Mouse (Mus musculus) telencephalon, adult 2 months (tissue): ENCODE data around the gene Zfp955a.
"Not testable (repeated sequence)": the region's sequence is repeated elsewhere in the genome, so short reads cannot be mapped to it uniquely, and the experiment has no call there.

Experiments used
- DNase-seq: peaks from one replicate; pipeline ENCODE4 v3.0.0-alpha.2; 2011; ENCODE audit warnings: low read depth, low spot score

Gene Zfp955a

DNA sequence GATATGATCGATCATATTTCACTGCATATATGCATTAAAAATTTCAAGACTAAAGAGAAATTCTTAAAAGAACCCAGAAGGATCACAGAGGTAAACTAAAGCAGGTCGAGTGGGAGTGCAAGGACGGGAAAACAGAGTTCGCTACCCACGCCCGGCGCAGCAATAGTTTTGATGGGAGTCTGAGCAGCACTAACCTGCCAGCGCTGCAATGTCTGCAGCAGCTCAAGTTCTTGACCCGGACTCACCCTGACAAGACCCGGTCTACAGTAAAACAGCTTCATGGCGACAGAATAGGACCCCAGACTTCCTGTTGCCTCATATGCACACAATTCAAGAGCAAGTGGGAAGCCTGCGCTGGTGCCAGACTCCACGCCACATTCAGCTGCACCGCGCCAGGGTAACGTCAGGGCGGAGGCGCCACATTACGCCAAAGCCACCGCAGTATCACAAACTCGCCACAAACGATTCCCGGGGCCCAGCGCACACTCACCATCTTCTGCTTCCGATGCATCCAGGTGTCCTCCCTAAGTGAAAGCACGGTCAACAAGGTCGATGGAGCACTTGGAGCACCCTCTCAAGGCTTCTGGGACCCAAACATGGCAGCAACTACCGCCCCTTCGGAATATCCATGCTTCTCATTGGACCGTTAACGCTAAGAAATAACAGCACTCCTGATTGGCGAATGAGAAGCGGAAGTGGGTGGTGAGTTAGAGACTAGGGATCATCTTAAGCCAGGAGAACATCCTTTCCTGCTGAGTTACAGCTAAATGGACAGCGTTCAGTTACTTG is at the start of gene Zfp955a:
Gene Zfp955a, minus strand, starts transcription at position 616 of the 789 bp plus-strand sequence.
- DNase-seq, result not testable (repeated sequence)

DNA sequence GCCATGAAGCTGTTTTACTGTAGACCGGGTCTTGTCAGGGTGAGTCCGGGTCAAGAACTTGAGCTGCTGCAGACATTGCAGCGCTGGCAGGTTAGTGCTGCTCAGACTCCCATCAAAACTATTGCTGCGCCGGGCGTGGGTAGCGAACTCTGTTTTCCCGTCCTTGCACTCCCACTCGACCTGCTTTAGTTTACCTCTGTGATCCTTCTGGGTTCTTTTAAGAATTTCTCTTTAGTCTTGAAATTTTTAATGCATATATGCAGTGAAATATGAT is 34.9 kb upstream of the Zfp955a start:
- DNase-seq, result not testable (repeated sequence)

DNA sequence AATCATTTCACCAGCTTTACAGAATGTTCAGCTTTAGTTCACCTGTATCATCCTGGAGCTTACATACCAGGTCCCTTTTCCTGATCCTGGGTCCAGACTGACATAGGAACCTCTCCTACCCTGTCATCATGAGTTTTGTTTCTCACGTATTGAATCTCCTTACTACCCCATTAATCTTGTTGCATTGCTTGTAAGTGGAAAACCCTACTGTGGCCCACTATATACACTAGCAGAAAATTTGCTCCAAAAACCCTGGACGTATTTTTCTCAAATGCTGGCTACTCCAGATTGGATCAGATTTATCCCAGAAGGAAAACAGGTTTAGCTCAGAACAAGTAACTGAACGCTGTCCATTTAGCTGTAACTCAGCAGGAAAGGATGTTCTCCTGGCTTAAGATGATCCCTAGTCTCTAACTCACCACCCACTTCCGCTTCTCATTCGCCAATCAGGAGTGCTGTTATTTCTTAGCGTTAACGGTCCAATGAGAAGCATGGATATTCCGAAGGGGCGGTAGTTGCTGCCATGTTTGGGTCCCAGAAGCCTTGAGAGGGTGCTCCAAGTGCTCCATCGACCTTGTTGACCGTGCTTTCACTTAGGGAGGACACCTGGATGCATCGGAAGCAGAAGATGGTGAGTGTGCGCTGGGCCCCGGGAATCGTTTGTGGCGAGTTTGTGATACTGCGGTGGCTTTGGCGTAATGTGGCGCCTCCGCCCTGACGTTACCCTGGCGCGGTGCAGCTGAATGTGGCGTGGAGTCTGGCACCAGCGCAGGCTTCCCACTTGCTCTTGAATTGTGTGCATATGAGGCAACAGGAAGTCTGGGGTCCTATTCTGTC is 34.3 kb upstream of the Zfp955a start, which contains the start of gene Zfp955b:
Gene Zfp955b, plus strand, starts transcription at position 506 of the 837 bp plus-strand sequence.
- DNase-seq, result not testable (repeated sequence)

DNA sequence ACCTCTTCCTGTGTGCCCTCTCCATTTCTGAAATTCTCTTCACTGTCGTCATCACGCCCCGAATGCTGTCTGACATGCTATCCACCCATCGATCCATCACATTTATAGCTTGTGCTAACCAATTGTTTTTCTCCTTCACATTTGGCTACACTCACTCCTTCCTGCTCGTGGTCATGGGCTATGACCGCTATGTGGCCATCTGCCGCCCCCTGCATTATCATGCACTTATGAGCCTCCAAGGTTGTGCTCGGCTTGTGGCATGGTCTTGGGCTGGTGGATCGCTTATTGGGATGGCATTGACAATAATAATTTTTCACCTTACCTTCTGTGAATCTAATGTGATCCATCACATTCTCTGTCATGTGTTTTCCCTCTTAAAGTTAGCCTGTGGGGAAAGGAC is 14.0 kb upstream of the Zfp955a start:
- no peak for DNase-seq

DNA sequence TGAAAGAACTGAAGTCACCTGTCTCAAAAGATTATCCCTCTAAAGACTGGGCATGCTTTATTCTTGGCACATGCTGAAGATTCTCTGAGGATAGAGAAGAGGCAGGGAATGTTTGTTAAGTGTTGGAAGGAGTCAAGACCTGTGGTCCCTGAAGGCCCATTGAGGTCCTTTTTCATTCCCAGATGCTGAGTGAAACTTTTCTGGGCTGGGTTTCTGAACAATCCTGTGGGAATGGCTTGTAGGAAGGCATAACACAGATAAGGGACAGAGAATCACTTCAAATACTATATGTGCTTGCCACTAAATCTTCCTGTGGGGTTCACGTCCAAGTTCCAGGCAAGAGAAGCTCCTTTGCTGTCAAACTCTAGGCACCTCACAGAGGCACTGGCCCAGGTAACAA is 9.4 kb upstream of the Zfp955a start, which contains the start of gene Olfr63:
Gene Olfr63, plus strand, starts transcription at position 301 of the 400 bp plus-strand sequence.
- DNase-seq, result no peak

DNA sequence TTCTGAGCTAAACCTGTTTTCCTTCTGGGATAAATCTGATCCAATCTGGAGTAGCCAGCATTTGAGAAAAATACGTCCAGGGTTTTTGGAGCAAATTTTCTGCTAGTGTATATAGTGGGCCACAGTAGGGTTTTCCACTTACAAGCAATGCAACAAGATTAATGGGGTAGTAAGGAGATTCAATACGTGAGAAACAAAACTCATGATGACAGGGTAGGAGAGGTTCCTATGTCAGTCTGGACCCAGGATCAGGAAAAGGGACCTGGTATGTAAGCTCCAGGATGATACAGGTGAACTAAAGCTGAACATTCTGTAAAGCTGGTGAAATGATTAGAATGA is 343 bp upstream of the Zfp955a start:
- DNase-seq, result not testable (repeated sequence)

DNA sequence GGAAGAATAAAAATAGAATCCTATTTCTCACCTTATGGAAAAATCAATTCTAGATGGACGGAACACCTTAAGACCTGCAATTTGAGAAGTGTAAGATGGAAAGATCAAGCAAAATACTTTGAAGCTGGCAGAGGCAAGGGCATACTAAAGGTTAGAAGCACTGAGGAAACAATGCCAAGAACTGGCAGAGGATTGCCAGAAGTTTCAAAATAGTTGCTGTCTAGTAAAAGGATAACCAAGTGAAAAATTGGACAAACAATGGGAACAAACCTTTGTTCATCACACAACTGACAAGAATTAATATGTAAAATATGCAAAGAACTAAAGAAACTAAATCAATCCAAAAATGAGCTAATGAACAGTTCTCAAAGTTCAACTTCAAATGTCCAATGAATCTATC is 18.3 kb downstream of the Zfp955a start:
- DNase-seq, result not testable (repeated sequence)

DNA sequence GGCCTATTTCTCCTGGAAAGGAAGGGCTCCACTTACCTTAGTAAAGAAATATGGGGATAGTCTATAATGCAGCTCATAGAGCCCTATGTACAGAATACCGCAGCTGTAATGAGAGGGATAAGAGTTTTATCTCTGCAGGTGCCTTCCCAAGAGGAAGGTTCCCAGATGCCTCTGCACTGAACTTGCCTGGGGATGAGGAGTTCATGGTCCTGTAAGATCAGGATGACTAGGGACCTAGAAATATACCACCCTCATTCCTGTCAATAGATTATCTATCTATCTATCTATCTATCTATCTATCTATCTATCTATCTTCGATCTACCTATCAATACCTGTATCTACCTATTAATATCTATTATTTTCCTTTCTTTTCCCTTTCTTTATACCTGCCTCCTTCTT is 33.4 kb downstream of the Zfp955a start, which contains the start of gene Olfr1564:
Gene Olfr1564, minus strand, starts transcription at position 101 of the 400 bp plus-strand sequence.
- no peak for DNase-seq

DNA sequence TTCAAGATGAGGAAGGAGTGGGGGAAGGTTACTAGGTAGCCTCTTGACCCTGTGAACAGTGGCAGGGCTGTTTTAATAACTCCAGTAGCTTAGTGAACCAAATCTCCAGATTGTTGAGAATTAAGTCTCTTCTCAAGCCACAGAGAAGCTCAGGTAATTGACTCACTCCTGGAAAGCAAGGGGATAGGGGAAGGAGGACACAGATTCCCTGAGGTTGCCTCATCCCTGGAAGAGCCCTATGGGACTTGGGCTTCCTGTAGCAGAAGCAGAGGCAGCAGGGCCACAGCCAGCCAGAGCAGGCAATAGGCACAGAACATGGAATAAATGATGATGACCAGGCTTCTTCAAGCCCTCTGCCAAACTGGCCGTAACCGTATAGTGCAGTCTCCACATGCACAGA is 63.9 kb downstream of the Zfp955a start, which contains the start of gene Olfr239:
Gene Olfr239, plus strand, starts transcription at position 301 of the 400 bp plus-strand sequence.
- not testable (repeated sequence) for DNase-seq
